Mouse (Mus musculus): ENCODE results near the gene Chst8.

- no peak for TF ChIP-seq CTCF (IDR thresholded peaks at IDR 0.05; ENCODE audit: low read depth, low read length)
- TF ChIP-seq GATA1 (IDR thresholded peaks at IDR 0.05; ENCODE audit: borderline replicate concordance, low read length) = no peak
These were observed 53.1 kb downstream of the Chst8 start for GRCm38 (mm10) chr7:34759378-34759822.
